Mouse (Mus musculus) cerebellum, adult 2 months (tissue): ENCODE data around the gene Fut9.

Experiments
- CTCF ChIP-seq: fragments of 200-500 bp; IDR thresholded peaks from 2 replicates; pipeline ENCODE4 v1.5.1; 2011; ENCODE audit warnings: low read depth, mild to moderate bottlenecking, control low read depth, low read length, moderate library complexity, borderline replicate concordance; ENCODE audit not compliant: insufficient read depth
- POLR2A ChIP-seq: fragments of 200-500 bp; IDR thresholded peaks from 2 replicates; pipeline ENCODE4 v1.6.1; 2011; ENCODE audit warnings: low read length, control low read depth, borderline replicate concordance; ENCODE audit not compliant: insufficient read depth

GRCm38 (mm10) chr4:25813340-25813739, 13.3 kb upstream of the Fut9 start:
- TF ChIP-seq CTCF (no peak), POLR2A (no peak)
